Mouse (Mus musculus) heart, embryonic 10.5 days (tissue): ENCODE measurements around the gene Slc9a8. TPM values are rescaled to one million over a fixed set of nuclear protein-coding genes. Genes with fewer than 3 reads are reported as not detected.
A peak's percentile ranks its signal among the peaks of the same experiment; 100 is the strongest.

Experiments
- DNase-seq: peaks from one replicate; pipeline ENCODE4 v3.0.0-alpha.2; 2017; ENCODE audit warnings: low spot score
- H3K27ac ChIP-seq: fragments of 300-500 bp; sonication (generic); 2 replicates; pipeline ENCODE4 v1.5.1; 2016; ENCODE audit warnings: mild to moderate bottlenecking
- H3K27me3 ChIP-seq: fragments of 300-500 bp; sonication (generic); 2 replicates; pipeline ENCODE4 v1.6.1; 2016; ENCODE audit warnings: mild to moderate bottlenecking; ENCODE audit not compliant: poor library complexity, insufficient read depth, severe bottlenecking
- H3K36me3 ChIP-seq: fragments of 300-500 bp; sonication (generic); 2 replicates; pipeline ENCODE4 v1.6.1; 2016; ENCODE audit warnings: mild to moderate bottlenecking, moderate library complexity
- H3K4me1 ChIP-seq: fragments of 300-500 bp; sonication (generic); 2 replicates; pipeline ENCODE4 v1.6.1; 2016; ENCODE audit warnings: mild to moderate bottlenecking
- H3K4me3 ChIP-seq: fragments of 300-500 bp; sonication (generic); 2 replicates; pipeline ENCODE4 v1.5.1; 2016; ENCODE audit warnings: mild to moderate bottlenecking, moderate library complexity
- H3K9me3 ChIP-seq: fragments of 300-500 bp; sonication (generic); 2 replicates; pipeline ENCODE4 v1.6.1; 2016; ENCODE audit warnings: mild to moderate bottlenecking, moderate library complexity
- WGBS: fragments of 180-500 bp; shearing (Covaris S2); methylation state at CpG from one replicate; pipeline ENCODE4 v1.1.7; 2016; 5-methylcytosine and 5-hydroxymethylcytosine counted together
- polyA plus RNA-seq: library from polyadenylated mRNA; unstranded; fragments of >200 nt; fragmentation: Nextera tagmentation; extraction: Ambion mirVana; gene quantifications from 2 replicates; pipeline ENCODE4 v1.2.1, GENCODE M21; 2016

The Slc9a8 gene
- polyA plus RNA-seq, 1 experiment from 2014 or later = 23.0 TPM

DNA sequence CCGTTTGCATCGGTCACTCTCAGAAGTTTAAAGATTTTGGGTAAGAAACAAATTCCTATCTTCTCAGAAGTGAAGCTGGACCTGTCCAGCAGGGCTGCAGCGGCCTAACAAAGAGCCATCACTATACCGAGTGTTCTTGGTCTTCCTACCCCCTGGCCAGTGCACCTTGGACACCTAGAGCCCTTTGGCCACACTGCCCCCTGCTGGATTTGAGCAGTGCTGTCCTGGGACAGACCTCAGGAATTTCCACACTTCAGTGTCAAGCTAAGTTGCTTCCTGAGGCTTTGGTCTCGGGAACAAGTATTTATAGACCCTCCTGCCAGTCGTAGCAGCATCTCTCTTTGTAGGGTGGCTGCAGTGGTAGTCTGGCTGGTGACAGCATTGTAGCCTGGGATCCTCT, 41.4 kb downstream of the Slc9a8 start:
- WGBS = 53% methylated on average over 6 of the region's 6 CpGs

DNA sequence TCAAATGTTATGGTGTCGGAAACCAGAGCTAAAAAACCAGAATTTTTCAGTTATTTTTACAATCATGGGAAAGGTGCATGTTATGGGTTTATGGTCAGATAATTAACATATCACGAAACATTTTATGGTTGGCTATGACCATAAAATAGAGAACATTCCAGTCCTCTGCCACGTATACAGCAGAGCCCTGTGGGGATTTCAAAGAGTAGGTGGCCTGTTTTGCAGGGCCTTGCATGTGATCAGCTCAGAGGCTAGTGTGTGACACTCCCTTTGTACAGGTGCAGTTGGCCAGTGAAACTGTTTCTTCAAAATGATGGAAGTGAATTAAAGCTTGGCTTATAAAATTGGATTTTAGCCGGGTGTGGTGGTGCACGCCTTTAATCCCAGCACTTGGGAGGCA, 42.3 kb downstream of the Slc9a8 start:
- H3K27ac ChIP-seq = no peak overlapping the region
- no peaks in the 10 kb centered on the region for H3K27me3 ChIP-seq
- H3K36me3 ChIP-seq = peaks cover 70% of the 10 kb centered on the region
- no peaks in the 10 kb centered on the region for H3K4me1 ChIP-seq
- 91% methylated on average over 5 of the region's 5 CpGs for WGBS
- H3K9me3 ChIP-seq = no peaks in the 10 kb centered on the region
- no peak overlapping the region for H3K4me3 ChIP-seq
- DNase-seq = no peak

More for the DNA sequence above, 41.4 kb downstream of the Slc9a8 start:
- H3K4me3 ChIP-seq = no peak overlapping the region
- no peaks in the 10 kb centered on the region for H3K4me1 ChIP-seq
- DNase-seq = peak; percentile 82
- H3K27ac ChIP-seq = no peak overlapping the region
- H3K36me3 ChIP-seq = peaks cover 71% of the 10 kb centered on the region
- H3K9me3 ChIP-seq = no peaks in the 10 kb centered on the region
- no peaks in the 10 kb centered on the region for H3K27me3 ChIP-seq

DNA sequence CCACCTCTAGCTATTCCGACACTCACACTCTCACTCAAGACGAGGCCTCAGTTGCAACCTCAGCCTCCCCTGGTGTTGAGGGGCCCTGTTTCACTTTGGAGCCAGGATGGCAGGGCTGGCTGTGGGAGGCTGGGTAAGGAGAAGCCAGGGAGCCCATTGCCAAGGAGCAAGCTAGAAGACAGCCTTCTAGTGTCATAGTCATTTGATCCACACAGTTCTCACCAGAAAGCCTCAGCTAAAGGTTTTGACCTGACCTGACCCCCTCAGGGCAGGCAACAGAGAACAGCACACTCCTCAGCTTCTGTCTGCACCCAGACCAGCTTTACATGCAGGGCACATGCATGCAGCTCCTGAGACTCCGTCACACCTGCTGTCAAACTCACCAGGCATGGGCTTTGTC, 44.4 kb downstream of the Slc9a8 start:
- peaks cover 69% of the 10 kb centered on the region for H3K36me3 ChIP-seq
- DNase-seq = no peak

GRCm38 (mm10) chr2:167467214-167467613, 45.7 kb downstream of the Slc9a8 start:
- no peaks in the 10 kb centered on the region for H3K27me3 ChIP-seq
- no peak overlapping the region for H3K4me3 ChIP-seq
- 83% methylated on average over 5 of the region's 5 CpGs for WGBS
- H3K4me1 ChIP-seq = no peaks in the 10 kb centered on the region
- no peaks in the 10 kb centered on the region for H3K9me3 ChIP-seq
- H3K36me3 ChIP-seq = peaks cover 72% of the 10 kb centered on the region
- no peak overlapping the region for H3K27ac ChIP-seq
- no peak for DNase-seq

More for the DNA sequence above, 44.4 kb downstream of the Slc9a8 start:
- H3K4me3 ChIP-seq = no peak overlapping the region
- H3K27me3 ChIP-seq = no peaks in the 10 kb centered on the region
- H3K4me1 ChIP-seq = no peaks in the 10 kb centered on the region
- no peak overlapping the region for H3K27ac ChIP-seq
- 95% methylated on average over 3 of the region's 3 CpGs for WGBS
- H3K9me3 ChIP-seq = no peaks in the 10 kb centered on the region

- 85% methylated on average over 6 of the region's 6 CpGs for WGBS
These were observed 46.9 kb downstream of the Slc9a8 start for GRCm38 (mm10) chr2:167468444-167468843.

GRCm38 (mm10) chr2:167470611-167471010, 49.1 kb downstream of the Slc9a8 start:
- Histone ChIP-seq H3K9me3 (no peaks in the 10 kb centered on the region), H3K36me3 (peaks cover 91% of the 10 kb centered on the region), H3K4me3 (no peak overlapping the region), H3K27ac (no peak overlapping the region), H3K4me1 (peaks cover 4% of the 10 kb centered on the region), H3K27me3 (no peaks in the 10 kb centered on the region)
- WGBS = 89% methylated on average over 3 of the region's 3 CpGs
- DNase-seq = no peak

More at GRCm38 (mm10) chr2:167468444-167468843, 46.9 kb downstream of the Slc9a8 start:
- Histone ChIP-seq H3K4me3 (no peak overlapping the region), H3K9me3 (no peaks in the 10 kb centered on the region), H3K27me3 (no peaks in the 10 kb centered on the region), H3K27ac (no peak overlapping the region), H3K4me1 (no peaks in the 10 kb centered on the region), H3K36me3 (peaks cover 84% of the 10 kb centered on the region)
- no peak for DNase-seq

DNA sequence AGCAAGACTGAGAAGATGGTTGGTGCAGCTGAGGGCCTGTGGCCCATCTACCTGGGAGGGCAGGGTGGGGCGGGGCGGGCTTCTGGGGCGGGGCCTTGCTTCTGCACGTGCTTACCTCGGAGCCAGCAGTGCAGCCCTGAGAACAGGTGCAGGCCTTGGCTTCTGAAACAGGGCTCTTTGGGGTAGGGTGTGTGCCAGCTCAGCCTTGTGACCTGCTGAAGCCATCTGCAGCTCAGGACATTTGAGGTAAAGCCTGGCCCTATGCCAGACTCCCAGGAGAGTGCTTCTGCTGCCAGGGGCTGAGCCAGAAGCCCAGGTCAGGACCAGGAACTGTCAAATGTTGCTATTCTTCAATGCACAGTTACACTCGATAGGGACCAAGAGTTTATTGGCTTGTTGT, 50.1 kb downstream of the Slc9a8 start:
- Histone ChIP-seq H3K4me1 (peaks cover 13% of the 10 kb centered on the region), H3K36me3 (peaks cover 83% of the 10 kb centered on the region), H3K27ac (no peak overlapping the region), H3K9me3 (no peaks in the 10 kb centered on the region), H3K4me3 (no peak overlapping the region), H3K27me3 (no peaks in the 10 kb centered on the region)
- DNase-seq = no peak
- 92% methylated on average over 6 of the region's 6 CpGs for WGBS

DNA sequence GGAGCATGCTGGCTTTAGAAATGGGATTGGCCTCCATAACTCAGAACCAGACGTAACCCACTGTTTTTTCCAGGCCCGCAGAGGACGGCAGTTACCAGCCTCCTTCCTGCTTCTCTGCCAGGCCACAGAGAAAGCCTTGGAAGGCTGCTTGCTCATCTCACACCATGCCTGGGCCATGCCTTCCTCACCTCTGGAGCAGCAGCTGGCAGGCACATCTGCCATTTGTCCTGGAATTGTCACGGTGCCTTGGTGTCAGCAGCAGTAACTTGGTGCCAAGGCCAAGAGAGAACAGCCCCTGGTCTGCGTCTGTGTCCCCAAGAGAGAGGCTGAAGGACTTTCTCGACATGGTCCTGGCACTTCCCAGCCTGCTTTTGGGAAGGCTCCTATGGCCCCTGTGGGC, 52.7 kb downstream of the Slc9a8 start:
- Histone ChIP-seq H3K4me1 (peaks cover 19% of the 10 kb centered on the region), H3K27me3 (no peaks in the 10 kb centered on the region), H3K27ac (no peak overlapping the region), H3K4me3 (no peak overlapping the region), H3K36me3 (peaks cover 65% of the 10 kb centered on the region), H3K9me3 (no peaks in the 10 kb centered on the region)
- 84% methylated on average over 6 of the region's 6 CpGs for WGBS
- no peak for DNase-seq

GRCm38 (mm10) chr2:167475596-167475995, 54.1 kb downstream of the Slc9a8 start:
- Histone ChIP-seq H3K36me3 (peaks cover 53% of the 10 kb centered on the region), H3K9me3 (no peaks in the 10 kb centered on the region), H3K4me3 (no peak overlapping the region), H3K4me1 (peaks cover 19% of the 10 kb centered on the region), H3K27me3 (no peaks in the 10 kb centered on the region), H3K27ac (peak overlapping the region; percentile 69)
- no peak for DNase-seq
- WGBS = 77% methylated on average over 5 of the region's 5 CpGs

- WGBS = 22% methylated on average over 7 of the region's 7 CpGs
- Histone ChIP-seq H3K4me3 (no peak overlapping the region; the same call in 1 of the 2 replicates), H3K36me3 (peaks cover 50% of the 10 kb centered on the region), H3K4me1 (peaks cover 19% of the 10 kb centered on the region), H3K27ac (peak overlapping the region; percentile 69), H3K9me3 (no peaks in the 10 kb centered on the region), H3K27me3 (no peaks in the 10 kb centered on the region)
- DNase-seq = peak; percentile 83
These were observed 54.7 kb downstream of the Slc9a8 start for GRCm38 (mm10) chr2:167476200-167476688.

DNA sequence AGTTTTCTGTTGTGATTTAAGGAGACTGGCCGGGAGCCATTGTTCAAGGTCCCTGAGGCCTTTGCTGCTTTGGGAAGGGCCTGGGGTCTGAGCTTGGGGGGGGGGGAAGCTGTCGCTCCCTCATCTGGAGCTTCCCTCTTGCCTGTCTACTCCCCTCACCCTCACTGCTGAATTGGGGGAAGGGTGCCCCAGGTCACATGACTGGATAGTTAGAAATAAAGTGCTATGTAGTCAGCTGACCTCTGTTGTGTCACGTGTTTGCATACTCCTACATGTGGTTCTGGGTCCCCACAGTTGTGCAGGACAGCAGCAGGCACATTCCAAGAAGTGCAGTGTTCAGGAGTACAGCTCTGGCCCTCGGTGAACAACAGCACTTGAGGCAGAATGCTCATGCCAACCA, 55.2 kb downstream of the Slc9a8 start:
- H3K27ac ChIP-seq = peak overlapping the region; percentile 52
- no peak for DNase-seq

GRCm38 (mm10) chr2:167478128-167478527, 56.6 kb downstream of the Slc9a8 start:
- 39% methylated on average over 2 of the region's 2 CpGs for WGBS
- Histone ChIP-seq H3K27ac (no peak overlapping the region), H3K36me3 (peaks cover 41% of the 10 kb centered on the region), H3K27me3 (no peaks in the 10 kb centered on the region), H3K4me3 (no peak overlapping the region), H3K4me1 (peaks cover 19% of the 10 kb centered on the region), H3K9me3 (no peaks in the 10 kb centered on the region)
- no peak for DNase-seq

More for the DNA sequence above, 55.2 kb downstream of the Slc9a8 start:
- no peak overlapping the region for H3K4me3 ChIP-seq
- peaks cover 45% of the 10 kb centered on the region for H3K36me3 ChIP-seq
- WGBS = 84% methylated on average over 4 of the region's 4 CpGs
- no peaks in the 10 kb centered on the region for H3K27me3 ChIP-seq
- no peaks in the 10 kb centered on the region for H3K9me3 ChIP-seq
- H3K4me1 ChIP-seq = peaks cover 19% of the 10 kb centered on the region

DNA sequence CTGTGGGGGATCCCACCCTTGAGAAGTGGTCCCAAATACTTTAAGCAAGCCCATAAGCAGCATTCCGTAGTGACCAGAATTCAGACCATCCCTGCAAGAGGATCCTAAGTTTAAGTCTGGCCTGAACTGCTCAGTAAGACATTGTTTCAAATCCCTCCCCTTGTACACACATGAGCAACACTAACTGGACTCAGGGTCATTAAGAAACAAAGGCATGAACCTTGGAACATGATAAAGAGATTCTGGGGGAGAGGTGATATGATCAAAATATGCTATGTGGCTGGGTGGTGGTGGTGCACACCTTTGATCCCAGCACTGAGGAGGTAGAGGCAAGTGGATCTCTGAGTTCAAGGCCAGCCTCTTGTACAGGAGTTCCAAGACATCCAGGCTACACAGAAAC, 58.0 kb downstream of the Slc9a8 start:
- Histone ChIP-seq H3K36me3 (peaks cover 41% of the 10 kb centered on the region), H3K4me1 (peaks cover 19% of the 10 kb centered on the region), H3K4me3 (no peak overlapping the region), H3K27me3 (no peaks in the 10 kb centered on the region), H3K9me3 (no peaks in the 10 kb centered on the region), H3K27ac (no peak overlapping the region)
- DNase-seq = no peak
- 81% methylated on average over 1 of the region's 1 CpGs for WGBS

DNA sequence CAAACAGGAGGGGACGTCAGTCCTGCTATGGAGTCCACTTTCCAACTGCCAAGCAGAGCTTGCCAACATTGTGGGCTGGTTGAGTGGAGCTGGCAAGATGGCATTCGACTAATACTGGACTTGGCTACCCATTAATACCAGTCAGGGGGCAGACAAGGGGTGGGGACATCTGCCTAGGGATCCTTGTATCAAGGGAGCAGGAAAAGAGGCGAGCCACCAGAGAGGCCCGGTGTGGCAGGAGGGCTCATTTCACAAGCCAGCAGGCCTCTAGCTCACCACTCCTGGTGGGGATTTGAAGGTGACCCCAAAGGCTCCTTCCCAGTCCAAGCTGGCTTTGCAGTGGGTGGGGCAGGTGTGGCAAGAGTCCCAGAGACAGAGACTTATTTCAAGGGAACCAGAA, 61.2 kb downstream of the Slc9a8 start:
- no peak overlapping the region for H3K27ac ChIP-seq
- 90% methylated on average over 4 of the region's 4 CpGs for WGBS
- peaks cover 43% of the 10 kb centered on the region for H3K36me3 ChIP-seq
- H3K9me3 ChIP-seq = no peaks in the 10 kb centered on the region
- H3K4me1 ChIP-seq = peaks cover 5% of the 10 kb centered on the region; the same call in 1 of the 2 replicates
- H3K4me3 ChIP-seq = no peak overlapping the region
- no peaks in the 10 kb centered on the region for H3K27me3 ChIP-seq
- no peak for DNase-seq
